Mouse (Mus musculus) brain, embryonic 14.5 days (tissue): Measurements from ENCODE around the gene Cdh10.

ENCODE experiments used
- CTCF ChIP-seq: fragments of 200-500 bp; IDR thresholded peaks from 2 replicates; pipeline ENCODE4 v1.5.1; 2012; ENCODE audit warnings: inconsistent platforms, mild to moderate bottlenecking, moderate library complexity, borderline replicate concordance; ENCODE audit not compliant: insufficient read depth, insufficient read length; ENCODE audit errors: extremely low read depth
- POLR2A ChIP-seq: fragments of 200-500 bp; IDR thresholded peaks from 2 replicates; pipeline ENCODE4 v1.6.1; 2012; ENCODE audit warnings: mild to moderate bottlenecking, inconsistent platforms, borderline replicate concordance; ENCODE audit not compliant: poor library complexity, insufficient read depth, insufficient read length, severe bottlenecking; ENCODE audit errors: extremely low read depth

DNA sequence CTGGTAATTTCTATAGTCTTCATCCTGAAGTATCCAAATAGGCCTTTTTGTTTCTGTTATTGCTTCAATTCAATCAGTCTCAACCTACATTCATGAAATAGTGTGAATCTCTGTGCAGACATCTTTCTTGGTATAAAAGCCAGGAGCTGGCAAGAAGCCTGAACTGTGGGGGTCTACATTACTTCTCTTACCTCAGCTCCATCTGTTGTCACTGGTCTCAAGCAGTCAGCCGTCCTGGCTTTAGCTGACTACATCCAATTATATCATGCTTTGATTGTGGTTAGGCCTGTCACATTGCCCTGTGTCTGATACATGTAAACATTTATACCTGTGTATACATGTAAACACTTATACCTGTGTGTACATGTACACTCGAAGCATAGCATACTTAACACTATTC is 31.8 kb downstream of the Cdh10 start:
- no peak for TF ChIP-seq CTCF
- TF ChIP-seq POLR2A = no peak
